16 mouse cellular contexts compared by ENCODE assay signal in the genomic region with DNA sequence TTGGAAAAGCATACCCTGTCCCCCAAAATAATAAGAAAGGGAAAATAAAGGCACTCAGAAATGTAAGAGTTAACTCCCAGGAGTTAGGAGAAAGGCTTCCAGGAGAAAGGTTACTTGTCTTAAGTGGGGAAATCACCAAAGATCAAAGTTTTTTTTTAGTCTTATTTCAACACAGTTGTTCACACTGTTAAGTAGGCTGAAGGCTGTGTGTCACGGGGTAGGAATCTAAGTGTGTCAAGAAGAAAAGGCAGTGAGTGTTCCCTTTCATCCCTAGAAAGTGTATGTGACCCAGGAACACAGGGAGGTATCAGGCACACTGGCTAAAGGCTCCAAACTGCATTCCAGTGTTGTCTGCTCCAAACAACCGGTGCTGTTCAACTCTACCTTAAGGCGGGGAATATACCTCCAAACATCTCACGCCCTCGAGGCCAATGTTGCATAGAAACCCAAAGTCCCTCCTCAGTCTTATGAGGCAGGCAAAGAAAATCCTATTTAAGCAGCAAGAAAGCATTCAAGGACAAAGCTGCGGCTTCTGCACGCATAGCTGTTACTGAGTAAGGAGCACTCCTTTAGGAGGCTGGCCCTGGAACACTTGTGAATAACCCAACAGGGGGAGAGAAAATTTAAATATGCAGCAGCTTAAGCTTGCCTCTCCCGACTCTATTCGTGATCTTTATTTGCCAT. TPM values are rescaled to one million over a fixed set of nuclear protein-coding genes. Genes with fewer than 3 reads are reported as not detected.
DNase-seq lines count a peak whose midpoint lies in the region; ATAC-seq and TF ChIP-seq lines count a peak whose summit lies in the region.
"Had no signal": no experiment of that assay in that cellular context is flagged by ENCODE, and none has a peak within 500 bp of the region (broad histone marks: within the 10 kb centered on the region; RNA-seq: fewer than 3 reads in every experiment).

No protein-coding gene starts in this region.

- DNase-seq in hindbrain, embryonic 11.5 days (ENCODE audit: low spot score), result peak; percentile 25
- no peak for DNase-seq in hindbrain, embryonic 14.5 days (ENCODE audit: low spot score)
- DNase-seq in 3T3-L1 (ENCODE audit: low read depth, low spot score) (peak; percentile 7), MEL (ENCODE audit: low read depth, low spot score) (no peak)
- no peak for DNase-seq in liver, embryonic 13.5 days
- no peak for DNase-seq in frontal cortex, postnatal 10 days (ENCODE audit: low spot score in 2 of 2)
- DNase-seq in urinary bladder, postnatal 4 days (ENCODE audit: low spot score in 2 of 2), result no peak
- DNase-seq in adrenal gland, adult 2 months, result no peak
- DNase-seq: cerebellum, postnatal 10 days; gastrocnemius, postnatal 36 days; heart, postnatal 4 days; kidney, adult 2 months; thymus, postnatal 4 days had no signal

- no peak for ATAC-seq in hindbrain, embryonic 11.5 days (ENCODE audit: low FRiP score)
- no peak for ATAC-seq in hindbrain, embryonic 14.5 days (ENCODE audit: low FRiP score)
- no peak for ATAC-seq in liver, embryonic 13.5 days (ENCODE audit: low read depth)
- ATAC-seq: CD4-positive, CD25-positive, alpha-beta regulatory T cell, adult 4 months; forebrain, embryonic 15.5 days had no signal

- peaks cover 8% of the 10 kb centered on the region; the same call in 1 of the 2 replicates for H3K27me3 ChIP-seq in hindbrain, embryonic 11.5 days (ENCODE audit: control insufficient read depth, insufficient read depth, low read length)
- H3K27me3 ChIP-seq in hindbrain, embryonic 14.5 days (ENCODE audit: control insufficient read depth, insufficient read depth, low read length), result peaks cover 26% of the 10 kb centered on the region; the same call in 1 of the 2 replicates
- no peaks in the 10 kb centered on the region for H3K27me3 ChIP-seq in MEL (ENCODE audit: control insufficient read depth in 1 of 2, insufficient read depth in 2 of 2, low read length in 2 of 2)
- H3K27me3 ChIP-seq in liver, embryonic 13.5 days, result peaks cover 24% of the 10 kb centered on the region; the same call in 1 of the 2 replicates
- H3K27me3 ChIP-seq: forebrain, embryonic 15.5 days had no signal

- no peak for TF ChIP-seq EP300 in MEL (IDR thresholded peaks at IDR 0.05; ENCODE audit: low read depth in 1 of 2, low read length in 2 of 2)

- WGBS in hindbrain, embryonic 11.5 days, result 19% methylated on average over 9 of the region's 9 CpGs
- WGBS in hindbrain, embryonic 14.5 days, result 21% methylated on average over 9 of the region's 9 CpGs
- WGBS in liver, embryonic 13.5 days (ENCODE audit: insufficient replicate concordance), result 29% methylated on average over 9 of the region's 9 CpGs

- no peak overlapping the region for H3K4me3 ChIP-seq in hindbrain, embryonic 11.5 days (ENCODE audit: low read depth, low read length)
- no peak overlapping the region for H3K4me3 ChIP-seq in hindbrain, embryonic 14.5 days (replicated peaks; ENCODE audit: low read length)
- 0 out of 4 replicates have a peak overlapping the region, but pooled peaks of 1 of the 2 experiments have one; percentile 10 for H3K4me3 ChIP-seq in MEL (ENCODE audit: control insufficient read depth in 1 of 2, insufficient read depth in 1 of 2, low read depth in 2 of 2, low read length in 2 of 2)
- H3K4me3 ChIP-seq in liver, embryonic 13.5 days (replicated peaks), result no peak overlapping the region
- H3K4me3 ChIP-seq: forebrain, embryonic 15.5 days; neural tube, embryonic 13.5 days had no signal

- H3K4me1 ChIP-seq in hindbrain, embryonic 11.5 days (replicated peaks; ENCODE audit: control insufficient read depth, insufficient read depth, low read length), result peaks cover 4% of the 10 kb centered on the region; the same call in 1 of the 2 replicates
- peaks cover 17% of the 10 kb centered on the region for H3K4me1 ChIP-seq in hindbrain, embryonic 14.5 days (replicated peaks; ENCODE audit: control insufficient read depth, insufficient read depth, low read length)
- peaks cover 16 to 22% of the 10 kb centered on the region in 2 experiments for H3K4me1 ChIP-seq in MEL (ENCODE audit: control insufficient read depth in 1 of 2, insufficient read depth in 2 of 2, low read length in 2 of 2)
- H3K4me1 ChIP-seq in liver, embryonic 13.5 days (replicated peaks), result peaks cover 54% of the 10 kb centered on the region

- no peaks in the 10 kb centered on the region for H3K9me3 ChIP-seq in hindbrain, embryonic 11.5 days (ENCODE audit: control insufficient read depth, low read length)
- no peaks in the 10 kb centered on the region for H3K9me3 ChIP-seq in hindbrain, embryonic 14.5 days (ENCODE audit: control insufficient read depth, low read length)
- no peaks in the 10 kb centered on the region for H3K9me3 ChIP-seq in MEL (replicated peaks; ENCODE audit: insufficient read depth, low read length)
- no peaks in the 10 kb centered on the region for H3K9me3 ChIP-seq in liver, embryonic 13.5 days (replicated peaks)
- H3K9me3 ChIP-seq: forebrain, embryonic 15.5 days; neural tube, embryonic 13.5 days had no signal

- no peak for TF ChIP-seq CTCF in MEL (IDR thresholded peaks at IDR 0.05 in 2 of 3, conservative IDR thresholded peaks at IDR 0.05 in 1 of 3; ENCODE audit: control insufficient read depth in 1 of 3, insufficient read depth in 1 of 3, low read depth in 2 of 3, low read length in 3 of 3, poor library complexity in 1 of 3, severe bottlenecking in 1 of 3)

- H3K79me2 ChIP-seq in MEL (ENCODE audit: control insufficient read depth, insufficient read depth, low read length, poor library complexity), result no peaks in the 10 kb centered on the region

- H3K9ac ChIP-seq in hindbrain, embryonic 11.5 days (ENCODE audit: low read depth, low read length), result no peak overlapping the region
- H3K9ac ChIP-seq in hindbrain, embryonic 14.5 days, result no peak overlapping the region
- no peak overlapping the region for H3K9ac ChIP-seq in MEL (ENCODE audit: control insufficient read depth, low read depth, low read length, poor library complexity, severe bottlenecking)
- H3K9ac ChIP-seq in liver, embryonic 13.5 days, result no peak overlapping the region; the same call in 1 of the 2 replicates
- H3K9ac ChIP-seq: forebrain, embryonic 15.5 days; neural tube, embryonic 13.5 days had no signal

- H3K27ac ChIP-seq in hindbrain, embryonic 11.5 days (ENCODE audit: low read depth, low read length), result no peak overlapping the region
- H3K27ac ChIP-seq in hindbrain, embryonic 14.5 days, result no peak overlapping the region
- no peak overlapping the region for H3K27ac ChIP-seq in MEL (ENCODE audit: control insufficient read depth, low read depth, low read length)
- H3K27ac ChIP-seq in liver, embryonic 13.5 days, result peak overlapping the region; percentile 92; the same call in 1 of the 2 replicates
- H3K27ac ChIP-seq: forebrain, embryonic 15.5 days; neural tube, embryonic 13.5 days had no signal

- H3K36me3 ChIP-seq in hindbrain, embryonic 11.5 days (ENCODE audit: control insufficient read depth, insufficient read depth, low read length), result no peaks in the 10 kb centered on the region
- H3K36me3 ChIP-seq in hindbrain, embryonic 14.5 days (replicated peaks; ENCODE audit: control insufficient read depth, insufficient read depth), result no peaks in the 10 kb centered on the region
- peaks cover 0 to 13% of the 10 kb centered on the region in 2 experiments; a peak in 2 of 4 replicates for H3K36me3 ChIP-seq in MEL (ENCODE audit: control insufficient read depth in 1 of 2, insufficient read depth in 2 of 2, low read length in 2 of 2)
- no peaks in the 10 kb centered on the region for H3K36me3 ChIP-seq in liver, embryonic 13.5 days
- H3K36me3 ChIP-seq: forebrain, embryonic 15.5 days; neural tube, embryonic 13.5 days had no signal

- TF ChIP-seq POLR2A in MEL (IDR thresholded peaks at IDR 0.05; ENCODE audit: control insufficient read depth in 1 of 2, insufficient read depth in 1 of 2, low read depth in 1 of 2, low read length in 2 of 2, poor library complexity in 1 of 2), result no peak

- no peak for TF ChIP-seq RAD21 in MEL (IDR thresholded peaks at IDR 0.05; ENCODE audit: low read depth, low read length)

- H3K4me2 ChIP-seq in hindbrain, embryonic 11.5 days (replicated peaks; ENCODE audit: low read depth, low read length), result no peak overlapping the region
- H3K4me2 ChIP-seq in hindbrain, embryonic 14.5 days (replicated peaks), result no peak overlapping the region
- H3K4me2 ChIP-seq in liver, embryonic 13.5 days, result peak overlapping the region; percentile 76; the same call in 1 of the 2 replicates
- H3K4me2 ChIP-seq: forebrain, embryonic 15.5 days; neural tube, embryonic 13.5 days had no signal

TF ChIP-seq in MEL, 35 proteins besides CTCF, POLR2A, EP300 and RAD21:
- 0 out of 2 replicates have a peak, but pooled peaks have one; percentile 7 for TF ChIP-seq GABPA (IDR thresholded peaks at IDR 0.05; ENCODE audit: low read depth, low read length)
- TF ChIP-seq RCOR1 (IDR thresholded peaks at IDR 0.05; ENCODE audit: low read depth, low read length), result no peak

RNA-seq across cellular contexts. Expression of a gene that starts 39.5 kb away (rescaled TPM):
- 7.3 and 7.9 TPM in 2 replicates for polyA plus RNA-seq in hindbrain, embryonic 11.5 days (2014; fragmentation: Nextera tagmentation; extraction: Ambion mirVana)
- polyA plus RNA-seq in hindbrain, embryonic 14.5 days (2014; fragmentation: Nextera tagmentation; extraction: Ambion mirVana), result 6.5 and 6.9 TPM in 2 replicates
- 3.2 and 13.9 TPM in 2 replicates for total RNA-seq in MEL (2012; rRNA removed)
- 10 to 100 TPM in 1 of 2 experiments, not detected in 1; 30.1 TPM for polyA plus RNA-seq in MEL (2012; ENCODE audit: insufficient read depth in 1 of 2, insufficient read length in 2 of 2, low read depth in 1 of 2, low replicate concordance in 2 of 2, missing spikeins in 1 of 2)
- polyA plus RNA-seq in liver, embryonic 13.5 days (2015; fragmentation: Nextera tagmentation; extraction: Ambion mirVana), result 1.6 and 1.8 TPM in 2 replicates
- 1 to 10 TPM; 5.2 to 7.9 TPM for total RNA-seq in adrenal gland, adult 2 months (2021)
- 2.1 and 4.9 TPM in 2 replicates for polyA plus RNA-seq in adrenal gland, adult 2 months (2012; rRNA removed)

Comparison
In these comparisons a context has a peak if more than half of its experiments do, and no peak if none do; other contexts are left out.
1. DNase-seq: peak in hindbrain, embryonic 11.5 days (single experiment) and 3T3-L1 (single experiment); none in hindbrain, embryonic 14.5 days (single experiment), MEL (single experiment), liver, embryonic 13.5 days (single experiment), frontal cortex, postnatal 10 days (0 of 2), urinary bladder, postnatal 4 days (0 of 2) and adrenal gland, adult 2 months (single experiment).